Mouse (Mus musculus): ENCODE results near the gene Gm17067. TPM values are rescaled to one million over a fixed set of nuclear protein-coding genes. Genes with fewer than 3 reads are reported as not detected.

The Gm17067 gene
- total and polyA plus RNA-seq, 3 experiments, result 0.05 TPM; not detected in 2

Other genes with a start within 250 kb of the Gm17067 start
- gene Zfp141, start 221.3 kb downstream of the Gm17067 start, total RNA-seq (2014; fragmentation: Nextera tagmentation), result 33.8 and 39.0 TPM in 2 replicates
- gene Zfp141, start 221.3 kb downstream of the Gm17067 start, total RNA-seq (2017), result 25.9 and 30.8 TPM in 2 replicates
- gene Zfp141, start 221.3 kb downstream of the Gm17067 start, polyA plus RNA-seq (2012), result 2.4 and 3.0 TPM in 2 replicates
- gene Gm21028, start 148.4 kb downstream of the Gm17067 start, total RNA-seq (2014; fragmentation: Nextera tagmentation), result not detected in 2 replicates
- gene Gm21028, start 148.4 kb downstream of the Gm17067 start, total RNA-seq (2017), result not detected in 2 replicates
- not detected in 2 replicates for gene Gm21028, start 148.4 kb downstream of the Gm17067 start, polyA plus RNA-seq (2012)
- not detected in 2 replicates for gene Zfp977, start 134.5 kb downstream of the Gm17067 start, total RNA-seq (2014; fragmentation: Nextera tagmentation)
- gene Zfp977, start 134.5 kb downstream of the Gm17067 start, total RNA-seq (2017), result 0.17 and 0.71 TPM in 2 replicates
- not detected in 2 replicates for gene Zfp977, start 134.5 kb downstream of the Gm17067 start, polyA plus RNA-seq (2012)
- gene Zfp976, start 84.4 kb downstream of the Gm17067 start, total RNA-seq (2014; fragmentation: Nextera tagmentation), result 5.7 and 12.3 TPM in 2 replicates
- gene Zfp976, start 84.4 kb downstream of the Gm17067 start, total RNA-seq (2017), result 2.4 and 5.6 TPM in 2 replicates
- 0.09 and 0.21 TPM in 2 replicates for gene Zfp976, start 84.4 kb downstream of the Gm17067 start, polyA plus RNA-seq (2012)
- 12.6 and 15.6 TPM in 2 replicates for gene Zfp975, start 34.3 kb downstream of the Gm17067 start, total RNA-seq (2014; fragmentation: Nextera tagmentation)
- 9.8 and 10.9 TPM in 2 replicates for gene Zfp975, start 34.3 kb downstream of the Gm17067 start, total RNA-seq (2017)
- 0.15 and 0.27 TPM in 2 replicates for gene Zfp975, start 34.3 kb downstream of the Gm17067 start, polyA plus RNA-seq (2012)
- gene Vmn2r62, start 66.5 kb upstream of the Gm17067 start, total RNA-seq (2014; fragmentation: Nextera tagmentation), result not detected in 2 replicates
- not detected in 2 replicates for gene Vmn2r62, start 66.5 kb upstream of the Gm17067 start, total RNA-seq (2017)
- not detected in 2 replicates for gene Vmn2r62, start 66.5 kb upstream of the Gm17067 start, polyA plus RNA-seq (2012)
- not detected in 2 replicates for gene Gm2381, start 140.2 kb upstream of the Gm17067 start, total RNA-seq (2014; fragmentation: Nextera tagmentation)
- 0.12 TPM in 1 of 2 replicates, not detected in the other for gene Gm2381, start 140.2 kb upstream of the Gm17067 start, total RNA-seq (2017)
- not detected in 2 replicates for gene Gm2381, start 140.2 kb upstream of the Gm17067 start, polyA plus RNA-seq (2012)
- gene Vmn2r63, start 206.8 kb upstream of the Gm17067 start, total RNA-seq (2014; fragmentation: Nextera tagmentation), result not detected in 2 replicates
- 0.06 and 0.16 TPM in 2 replicates for gene Vmn2r63, start 206.8 kb upstream of the Gm17067 start, total RNA-seq (2017)
- not detected in 2 replicates for gene Vmn2r63, start 206.8 kb upstream of the Gm17067 start, polyA plus RNA-seq (2012)